Mouse (Mus musculus) forebrain, embryonic 12.5 days (tissue): ENCODE data around the gene Chd6. TPM values are rescaled to one million over a fixed set of nuclear protein-coding genes. Genes with fewer than 3 reads are reported as not detected.

Experiments used
- ATAC-seq: fragments of 200-750 bp; cut with Nextera tagmentation; 2 replicates; pipeline ENCODE4 v1.8.0; 2017; ENCODE audit warnings: moderate TSS enrichment; ENCODE audit not compliant: low FRiP score
- H3K27ac ChIP-seq: fragments of 300-500 bp; sonication (generic); 2 replicates; pipeline ENCODE4 v1.5.1; 2016; ENCODE audit warnings: mild to moderate bottlenecking
- H3K27me3 ChIP-seq: fragments of 300-500 bp; sonication (generic); 2 replicates; pipeline ENCODE4 v1.6.1; 2016; ENCODE audit warnings: mild to moderate bottlenecking
- H3K36me3 ChIP-seq: fragments of 300-500 bp; sonication (generic); replicated peaks from 2 replicates; pipeline ENCODE4 v1.6.1; 2016; ENCODE audit warnings: mild to moderate bottlenecking
- H3K4me1 ChIP-seq: fragments of 300-500 bp; sonication (generic); 2 replicates; pipeline ENCODE4 v1.6.1; 2016
- H3K4me2 ChIP-seq: fragments of 300-500 bp; sonication (generic); 2 replicates; pipeline ENCODE4 v1.6.1; 2016; ENCODE audit warnings: mild to moderate bottlenecking, moderate library complexity
- H3K4me3 ChIP-seq: fragments of 300-500 bp; sonication (generic); replicated peaks from 2 replicates; pipeline ENCODE4 v1.5.1; 2016; ENCODE audit warnings: mild to moderate bottlenecking
- H3K9ac ChIP-seq: fragments of 300-500 bp; sonication (generic); 2 replicates; pipeline ENCODE4 v1.6.1; 2016; ENCODE audit warnings: mild to moderate bottlenecking
- H3K9me3 ChIP-seq: fragments of 300-500 bp; sonication (generic); 2 replicates; pipeline ENCODE4 v1.6.1; 2016
- WGBS: fragments of 180-500 bp; shearing (Covaris S2); methylation state at CpG from one replicate; pipeline ENCODE4 v1.1.7; 2016; 5-methylcytosine and 5-hydroxymethylcytosine counted together
- polyA plus RNA-seq: library from polyadenylated mRNA; unstranded; fragments of >200 nt; fragmentation: Nextera tagmentation; extraction: Ambion mirVana; gene quantifications from 2 replicates; pipeline ENCODE4 v1.2.1, GENCODE M21; 2016

Gene Chd6
- polyA plus RNA-seq, 1 experiment from 2014 or later: 50.3 TPM

- H3K9me3 ChIP-seq: no peaks in the 10 kb centered on the region
- ATAC-seq: peak; percentile 72
- under 1% methylated on average over 77 of the region's 77 CpGs for WGBS
These were observed 569 bp downstream of the Chd6 start for GRCm38 (mm10) chr2:161108085-161108927.

DNA sequence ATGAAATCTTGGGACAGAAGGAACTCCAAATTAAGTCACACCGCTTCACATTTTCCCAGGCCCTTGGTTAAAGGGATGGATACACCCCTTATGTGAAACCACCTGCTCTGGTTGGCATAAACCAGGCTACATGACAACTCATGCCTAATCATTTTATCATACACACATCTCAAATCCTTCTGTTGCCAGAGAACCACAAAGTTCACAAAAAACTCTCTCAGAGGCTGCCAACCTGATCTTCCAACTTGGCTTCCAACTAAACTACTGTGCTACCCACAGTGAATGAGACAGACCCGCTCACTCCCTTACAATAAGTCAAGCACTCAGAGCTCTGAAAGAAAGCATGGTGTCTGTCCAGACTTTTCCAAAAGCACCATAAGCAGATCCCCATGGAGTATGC lies 1.6 kb downstream of the Chd6 start:
- H3K9ac ChIP-seq: no peak overlapping the region
- peak overlapping the region; percentile 95; the same call in 1 of the 2 replicates for H3K4me3 ChIP-seq
- no peaks in the 10 kb centered on the region for H3K36me3 ChIP-seq
- H3K4me2 ChIP-seq: peak overlapping the region; percentile 60
- whole genome bisulfite sequencing: 86% methylated on average over 2 of the region's 2 CpGs
- H3K4me1 ChIP-seq: peaks cover 27% of the 10 kb centered on the region
- ATAC-seq: no peak
- H3K27me3 ChIP-seq: 0 out of 2 replicates have a peak, but pooled peaks cover 4% of the 10 kb centered on the region
- H3K27ac ChIP-seq: no peak overlapping the region
- no peaks in the 10 kb centered on the region for H3K9me3 ChIP-seq

More at GRCm38 (mm10) chr2:161108085-161108927, 569 bp downstream of the Chd6 start:
- peak overlapping the region; percentile 95 for H3K4me3 ChIP-seq
- peak overlapping the region; percentile 60 for H3K4me2 ChIP-seq
- H3K9ac ChIP-seq: peak overlapping the region; percentile 93
- no peaks in the 10 kb centered on the region for H3K36me3 ChIP-seq
- 0 out of 2 replicates have a peak, but pooled peaks cover 4% of the 10 kb centered on the region for H3K27me3 ChIP-seq
- peaks cover 27% of the 10 kb centered on the region for H3K4me1 ChIP-seq
- peak overlapping the region; percentile 98 for H3K27ac ChIP-seq

DNA sequence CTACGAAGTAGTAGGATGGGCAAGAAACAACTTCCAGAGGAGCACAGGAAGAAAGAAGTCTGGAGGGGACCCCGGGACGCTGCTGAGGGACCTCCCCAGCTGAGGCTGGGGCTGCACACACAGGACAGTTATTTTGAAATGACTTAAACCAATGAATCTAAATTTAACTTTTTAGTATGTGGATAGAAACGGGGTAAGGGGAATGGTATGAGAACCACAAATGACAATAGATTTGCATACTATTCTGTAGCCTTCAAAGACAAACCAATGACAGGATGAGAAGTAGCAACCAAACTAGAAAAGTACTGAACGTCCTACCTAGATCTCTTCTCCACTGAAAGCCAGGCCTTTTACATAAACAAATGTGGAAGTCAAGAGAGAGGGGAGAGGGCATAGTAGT lies 5.1 kb downstream of the Chd6 start:
- H3K27ac ChIP-seq: no peak overlapping the region
- no peak overlapping the region for H3K4me2 ChIP-seq
- H3K27me3 ChIP-seq: no peaks in the 10 kb centered on the region
- no peak overlapping the region for H3K9ac ChIP-seq
- H3K4me1 ChIP-seq: peaks cover 17% of the 10 kb centered on the region
- no peaks in the 10 kb centered on the region for H3K36me3 ChIP-seq
- no peaks in the 10 kb centered on the region for H3K9me3 ChIP-seq
- H3K4me3 ChIP-seq: no peak overlapping the region
- no peak for ATAC-seq
- 85% methylated on average over 5 of the region's 5 CpGs for WGBS

- 66% methylated on average over 3 of the region's 3 CpGs for WGBS
- no peaks in the 10 kb centered on the region for H3K9me3 ChIP-seq
- no peak for ATAC-seq
- no peak overlapping the region for H3K9ac ChIP-seq
- no peaks in the 10 kb centered on the region for H3K27me3 ChIP-seq
- no peaks in the 10 kb centered on the region for H3K36me3 ChIP-seq
- H3K27ac ChIP-seq: no peak overlapping the region
- H3K4me1 ChIP-seq: peaks cover 8% of the 10 kb centered on the region
- H3K4me3 ChIP-seq: no peak overlapping the region
- H3K4me2 ChIP-seq: no peak overlapping the region
These were observed 6.8 kb downstream of the Chd6 start for GRCm38 (mm10) chr2:161102102-161102501.

DNA sequence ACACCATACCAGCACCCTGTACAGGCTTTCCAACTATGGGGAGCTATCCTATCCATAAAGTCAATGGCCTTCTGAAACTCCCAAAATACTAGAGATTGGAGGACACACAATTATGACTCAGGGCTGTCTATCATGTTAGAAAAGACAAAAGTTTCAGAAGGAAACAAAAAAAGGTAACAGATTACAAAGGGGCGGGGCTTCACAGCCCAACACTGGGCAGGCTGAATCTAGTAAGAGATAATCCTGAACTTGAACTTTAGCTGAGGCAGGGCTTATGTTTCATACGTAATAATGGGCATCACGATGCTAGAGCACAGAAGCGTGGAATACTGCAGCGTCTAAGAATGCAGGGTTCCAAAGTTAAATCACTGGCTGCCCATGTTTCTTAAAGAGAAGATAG lies 11.1 kb downstream of the Chd6 start:
- Histone ChIP-seq H3K9me3 (no peaks in the 10 kb centered on the region), H3K4me2 (no peak overlapping the region), H3K4me3 (no peak overlapping the region), H3K36me3 (0 out of 2 replicates have a peak, but pooled peaks cover 3% of the 10 kb centered on the region), H3K27ac (no peak overlapping the region), H3K9ac (no peak overlapping the region), H3K27me3 (no peaks in the 10 kb centered on the region), H3K4me1 (no peaks in the 10 kb centered on the region)
- ATAC-seq: no peak
- 94% methylated on average over 5 of the region's 5 CpGs for WGBS

DNA sequence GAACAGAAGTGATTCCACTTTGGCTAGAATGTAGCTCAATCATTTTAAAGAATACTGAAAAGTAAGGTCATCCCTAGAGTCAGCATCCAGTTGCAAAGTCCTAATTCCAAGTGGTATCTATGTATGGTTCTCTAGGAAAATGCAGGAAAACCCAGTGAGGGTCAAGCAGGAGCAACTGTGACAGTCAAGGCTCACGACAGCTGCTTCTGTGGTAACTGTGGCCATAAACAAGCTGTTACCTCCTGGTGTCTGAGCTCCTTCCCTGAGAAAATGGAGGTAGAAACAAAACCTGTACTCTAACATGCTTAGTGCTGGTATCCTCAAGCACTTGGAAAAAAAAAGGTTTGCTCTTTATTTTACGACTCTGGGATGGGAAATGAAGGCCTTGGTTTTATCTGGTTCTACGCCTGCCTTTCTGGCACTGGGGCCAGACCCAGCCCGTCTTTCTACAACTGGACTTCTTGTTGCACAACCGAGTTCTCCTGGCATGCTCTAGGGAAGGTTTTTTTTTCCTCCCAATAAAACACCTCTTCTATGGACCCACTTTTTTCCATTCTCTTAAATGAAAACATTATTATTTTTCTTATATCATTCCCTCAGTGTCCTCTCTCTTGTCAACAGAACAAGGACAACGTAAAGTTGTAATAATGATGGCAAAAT lies 18.0 kb downstream of the Chd6 start:
- 91% methylated on average over 6 of the region's 6 CpGs for WGBS
- no peaks in the 10 kb centered on the region for H3K27me3 ChIP-seq
- no peak overlapping the region for H3K27ac ChIP-seq
- H3K9me3 ChIP-seq: no peaks in the 10 kb centered on the region
- no peak overlapping the region for H3K9ac ChIP-seq
- no peak overlapping the region for H3K4me3 ChIP-seq
- H3K4me2 ChIP-seq: no peak overlapping the region
- H3K36me3 ChIP-seq: 0 out of 2 replicates have a peak, but pooled peaks cover 3% of the 10 kb centered on the region
- no peak for ATAC-seq
- peaks cover 4% of the 10 kb centered on the region for H3K4me1 ChIP-seq

DNA sequence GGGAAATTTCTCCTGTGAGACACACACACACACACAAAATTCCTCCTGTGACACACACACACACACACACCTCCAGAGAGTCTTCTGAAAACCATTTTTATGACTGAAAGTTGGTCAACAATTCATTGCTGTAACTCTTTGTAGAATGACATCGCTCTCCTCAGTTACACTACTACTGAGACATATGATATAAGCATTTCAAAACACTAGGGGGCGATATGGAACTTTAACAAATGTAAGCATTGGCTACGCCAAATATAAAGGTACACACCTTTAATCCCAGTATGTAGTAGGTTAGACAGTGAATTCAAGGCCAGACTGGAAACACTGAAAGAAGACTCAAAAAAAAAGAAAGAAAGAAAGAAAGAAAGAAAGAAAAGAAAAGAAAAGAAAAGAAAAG lies 18.7 kb downstream of the Chd6 start:
- ATAC-seq: no peak
- H3K9ac ChIP-seq: no peak overlapping the region
- whole genome bisulfite sequencing: 70% methylated on average over 3 of the region's 3 CpGs
- H3K27ac ChIP-seq: no peak overlapping the region
- H3K27me3 ChIP-seq: no peaks in the 10 kb centered on the region
- peaks cover 7% of the 10 kb centered on the region for H3K4me1 ChIP-seq
- H3K4me3 ChIP-seq: no peak overlapping the region
- H3K4me2 ChIP-seq: no peak overlapping the region
- 0 out of 2 replicates have a peak, but pooled peaks cover 3% of the 10 kb centered on the region for H3K36me3 ChIP-seq
- H3K9me3 ChIP-seq: no peaks in the 10 kb centered on the region

GRCm38 (mm10) chr2:161078590-161078989 lies 30.3 kb downstream of the Chd6 start:
- Histone ChIP-seq H3K27me3 (no peaks in the 10 kb centered on the region), H3K4me1 (no peaks in the 10 kb centered on the region), H3K9me3 (no peaks in the 10 kb centered on the region), H3K27ac (no peak overlapping the region), H3K36me3 (0 out of 2 replicates have a peak, but pooled peaks cover 5% of the 10 kb centered on the region), H3K4me3 (no peak overlapping the region), H3K4me2 (no peak overlapping the region), H3K9ac (no peak overlapping the region)
- no peak for ATAC-seq
- whole genome bisulfite sequencing: 95% methylated on average over 2 of the region's 2 CpGs

- Histone ChIP-seq H3K9me3 (no peaks in the 10 kb centered on the region), H3K4me2 (no peak overlapping the region), H3K4me1 (no peaks in the 10 kb centered on the region), H3K36me3 (0 out of 2 replicates have a peak, but pooled peaks cover 5% of the 10 kb centered on the region), H3K4me3 (no peak overlapping the region), H3K9ac (no peak overlapping the region), H3K27me3 (no peaks in the 10 kb centered on the region), H3K27ac (no peak overlapping the region)
- ATAC-seq: no peak
- WGBS: 91% methylated on average over 4 of the region's 4 CpGs
These were observed 32.6 kb downstream of the Chd6 start for GRCm38 (mm10) chr2:161076262-161076661.

DNA sequence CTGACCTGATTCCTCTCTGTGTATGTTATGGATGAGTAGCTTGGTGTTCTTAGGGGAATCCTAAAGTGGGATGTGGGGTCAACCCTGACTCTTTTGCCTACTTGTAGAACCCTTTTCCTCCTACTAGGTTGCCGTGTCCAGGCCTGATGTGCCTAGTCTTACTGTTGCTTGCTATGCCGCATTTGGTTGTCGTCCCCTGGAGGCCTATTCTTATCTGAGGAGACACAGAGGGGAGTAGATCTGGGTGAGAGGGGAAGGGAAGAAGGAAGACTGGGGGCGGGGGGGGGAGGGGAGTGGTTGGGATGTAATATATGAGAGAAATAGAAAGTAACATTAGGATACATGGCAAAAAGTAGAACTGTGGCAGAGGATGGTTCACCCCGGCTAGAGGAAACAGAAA lies 33.3 kb downstream of the Chd6 start:
- no peaks in the 10 kb centered on the region for H3K27me3 ChIP-seq
- H3K9ac ChIP-seq: no peak overlapping the region
- no peaks in the 10 kb centered on the region for H3K9me3 ChIP-seq
- no peaks in the 10 kb centered on the region for H3K4me1 ChIP-seq
- no peak overlapping the region for H3K27ac ChIP-seq
- 0 out of 2 replicates have a peak, but pooled peaks cover 5% of the 10 kb centered on the region for H3K36me3 ChIP-seq
- WGBS: 93% methylated on average over 5 of the region's 5 CpGs
- ATAC-seq: no peak
- H3K4me2 ChIP-seq: no peak overlapping the region
- no peak overlapping the region for H3K4me3 ChIP-seq

GRCm38 (mm10) chr2:161066097-161066759 lies 42.6 kb downstream of the Chd6 start:
- Histone ChIP-seq H3K4me3 (no peak overlapping the region), H3K36me3 (peaks cover 7% of the 10 kb centered on the region; the same call in 1 of the 2 replicates), H3K9me3 (no peaks in the 10 kb centered on the region), H3K4me1 (peaks cover 13% of the 10 kb centered on the region), H3K4me2 (no peak overlapping the region), H3K9ac (no peak overlapping the region), H3K27me3 (no peaks in the 10 kb centered on the region), H3K27ac (no peak overlapping the region)
- WGBS: 22% methylated on average over 10 of the region's 10 CpGs
- ATAC-seq: no peak

DNA sequence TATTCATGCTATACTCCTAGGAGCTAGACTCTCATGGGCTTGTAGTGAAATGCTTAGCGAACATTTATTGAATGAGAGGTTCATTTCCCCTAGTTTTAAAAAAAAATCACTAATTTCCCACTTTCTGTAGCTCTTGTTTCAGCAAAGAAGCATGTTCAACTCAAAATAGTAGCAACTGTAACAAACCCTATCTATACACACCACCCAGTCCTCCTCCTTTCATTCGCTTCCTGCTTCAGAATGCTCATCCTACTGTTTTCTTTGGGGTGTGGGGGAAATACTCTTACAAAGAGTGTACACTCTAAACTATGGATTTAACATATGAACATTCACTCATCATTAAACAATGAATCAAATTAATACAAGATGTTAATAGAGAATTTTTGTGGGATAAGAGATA lies 43.3 kb downstream of the Chd6 start:
- H3K27me3 ChIP-seq: no peaks in the 10 kb centered on the region
- peaks cover 13% of the 10 kb centered on the region for H3K4me1 ChIP-seq
- H3K36me3 ChIP-seq: peaks cover 7% of the 10 kb centered on the region; the same call in 1 of the 2 replicates
- no peak overlapping the region for H3K9ac ChIP-seq
- 91% methylated on average over 2 of the region's 2 CpGs for WGBS
- H3K4me2 ChIP-seq: no peak overlapping the region
- no peak overlapping the region for H3K27ac ChIP-seq
- no peak for ATAC-seq
- H3K4me3 ChIP-seq: no peak overlapping the region
- H3K9me3 ChIP-seq: no peaks in the 10 kb centered on the region
